Mouse (Mus musculus) C2C12 (cell line): ENCODE measurements around the gene Crybg1. TPM values are rescaled to one million over a fixed set of nuclear protein-coding genes. Genes with fewer than 3 reads are reported as not detected.

Experiments used
- H3K27me3 ChIP-seq: one replicate; pipeline ENCODE4 v1.6.1; 2011; ENCODE audit not compliant: control insufficient read depth, insufficient read depth, insufficient read length
- H3K36me3 ChIP-seq: one replicate; pipeline ENCODE4 v1.6.1; 2011; ENCODE audit not compliant: control insufficient read depth, insufficient read depth
- H3K4me3 ChIP-seq: one replicate; pipeline ENCODE4 v1.5.1; 2011; ENCODE audit warnings: mild to moderate bottlenecking, control low read depth; ENCODE audit not compliant: poor library complexity, insufficient read depth, severe bottlenecking
- H3K79me2 ChIP-seq: one replicate; pipeline ENCODE4 v1.6.1; 2011; ENCODE audit not compliant: control insufficient read depth, insufficient read depth
- H3K79me3 ChIP-seq: one replicate; pipeline ENCODE4 v1.6.1; 2011; ENCODE audit warnings: low read depth, control low read depth
- H3ac ChIP-seq: one replicate; pipeline ENCODE3; 2011; ENCODE audit warnings: low read depth; ENCODE audit not compliant: control insufficient read depth, insufficient read length
- CEBPB ChIP-seq: IDR thresholded peaks from one replicate; pipeline ENCODE4 v1.6.1; 2011; ENCODE audit warnings: low read depth, mild to moderate bottlenecking, control low read depth, moderate library complexity
- CTCF ChIP-seq: IDR thresholded peaks from one replicate; pipeline ENCODE4 v1.5.1; 2011; ENCODE audit not compliant: control insufficient read depth, insufficient read depth, insufficient read length
- FOSL1 ChIP-seq: IDR thresholded peaks from one replicate; pipeline ENCODE4 v1.8.0; 2011; ENCODE audit warnings: mild to moderate bottlenecking, low read length; ENCODE audit not compliant: poor library complexity, insufficient read depth, severe bottlenecking
- MAX ChIP-seq: IDR thresholded peaks from one replicate; pipeline ENCODE4 v1.6.1; 2011; ENCODE audit warnings: mild to moderate bottlenecking, control low read depth
- MYOD1 ChIP-seq: IDR thresholded peaks from one replicate; pipeline ENCODE4 v1.6.1; 2011; ENCODE audit warnings: low read depth; ENCODE audit not compliant: control insufficient read depth, insufficient read length
- MYOG ChIP-seq: IDR thresholded peaks from one replicate; pipeline ENCODE4 v1.6.1; 2011; ENCODE audit not compliant: control insufficient read depth, insufficient read length; ENCODE audit errors: extremely low read depth
- USF1 ChIP-seq: IDR thresholded peaks from one replicate; pipeline ENCODE4 v1.6.1; 2011; ENCODE audit warnings: low read depth, mild to moderate bottlenecking, control low read depth, moderate library complexity
- long read RNA-seq, 2 experiments: library from polyadenylated mRNA; unstranded; transcript quantifications; one replicate each; pipeline ENCODE4 v2.0.0; 2019 to 2020
- polyA plus RNA-seq: library from polyadenylated mRNA; unstranded; fragments of >200 nt; fragmentation: generic; extraction: Trizol; gene quantifications from one replicate; pipeline ENCODE4 v1.2.1, GENCODE M21; 2012; ENCODE audit warnings: missing spikeins

Gene Crybg1
- polyA plus RNA-seq, result 11.1 TPM
- long read RNA-seq, experiment 1, partial matches to known transcripts, result 2 of 12 reads
- long read RNA-seq, experiment 1, other reads (novel, unspliced or antisense), result 10 of 12 reads
- long read RNA-seq, experiment 2, full-length matches to known transcripts, result 67 of 89 reads
- long read RNA-seq, experiment 2, partial matches to known transcripts, result 17 of 89 reads
- long read RNA-seq, experiment 2, other reads (novel, unspliced or antisense), result 5 of 89 reads

GRCm38 (mm10) chr10:44148337-44149317 is at the start of gene Crybg1:
Crybg1 (minus strand) TSS chr10:44148853.
- H3K79me2 ChIP-seq, result no peaks in the 10 kb centered on the region
- no peaks in the 10 kb centered on the region for H3K27me3 ChIP-seq
- no peak within 1 kb of the TSS for H3K4me3 ChIP-seq
- no peak within 1 kb of the TSS for H3ac ChIP-seq
- H3K79me3 ChIP-seq, result no peaks in the 10 kb centered on the region
- TF ChIP-seq CTCF (peak; percentile 14), MAX (no peak)
- H3K36me3 ChIP-seq, result no peaks in the 10 kb centered on the region

- Histone ChIP-seq H3K79me2 (no peaks in the 10 kb centered on the region), H3K36me3 (no peaks in the 10 kb centered on the region), H3K27me3 (no peaks in the 10 kb centered on the region), H3K79me3 (no peaks in the 10 kb centered on the region), H3ac (no peak overlapping the region), H3K4me3 (no peak overlapping the region)
- TF ChIP-seq CTCF (peak; percentile 10), USF1 (no peak), MYOG (no peak), CEBPB (no peak), FOSL1 (no peak)
Observed at GRCm38 (mm10) chr10:44177365-44177764, 28.7 kb upstream of the Crybg1 start.

GRCm38 (mm10) chr10:44176548-44176947 is 27.9 kb upstream of the Crybg1 start:
- Histone ChIP-seq H3K79me2 (no peaks in the 10 kb centered on the region), H3K79me3 (no peaks in the 10 kb centered on the region), H3K4me3 (no peak overlapping the region), H3K27me3 (no peaks in the 10 kb centered on the region), H3K36me3 (no peaks in the 10 kb centered on the region), H3ac (no peak overlapping the region)
- TF ChIP-seq MAX (no peak), MYOD1 (no peak), USF1 (no peak), CTCF (no peak), MYOG (no peak), CEBPB (no peak), FOSL1 (no peak)

GRCm38 (mm10) chr10:44176120-44176519 is 27.5 kb upstream of the Crybg1 start:
- Histone ChIP-seq H3K27me3 (no peaks in the 10 kb centered on the region), H3K36me3 (no peaks in the 10 kb centered on the region), H3ac (no peak overlapping the region), H3K79me3 (no peaks in the 10 kb centered on the region), H3K79me2 (no peaks in the 10 kb centered on the region), H3K4me3 (no peak overlapping the region)
- TF ChIP-seq MAX, result no peak
- TF ChIP-seq CEBPB, result no peak
- no peak for TF ChIP-seq CTCF
- no peak for TF ChIP-seq MYOD1
- TF ChIP-seq USF1, result no peak
- no peak for TF ChIP-seq FOSL1
- TF ChIP-seq MYOG, result no peak

- H3K27me3 ChIP-seq, result no peaks in the 10 kb centered on the region
- TF ChIP-seq MAX (no peak), USF1 (no peak), CTCF (no peak), CEBPB (no peak), MYOD1 (no peak), FOSL1 (no peak), MYOG (no peak)
- H3ac ChIP-seq, result no peak overlapping the region
- H3K4me3 ChIP-seq, result no peak overlapping the region
- no peaks in the 10 kb centered on the region for H3K79me2 ChIP-seq
- H3K79me3 ChIP-seq, result no peaks in the 10 kb centered on the region
- no peaks in the 10 kb centered on the region for H3K36me3 ChIP-seq
Observed at GRCm38 (mm10) chr10:44170145-44170544, 21.5 kb upstream of the Crybg1 start.
